Mouse (Mus musculus) heart, adult 2 months (tissue): ENCODE results near the gene Fam25c. TPM values are rescaled to one million over a fixed set of nuclear protein-coding genes. Genes with fewer than 3 reads are reported as not detected.
A peak's percentile ranks its signal among the peaks of the same experiment; 100 is the strongest.
"Not testable (repeated sequence)": the region's sequence is repeated elsewhere in the genome, so short reads cannot be mapped to it uniquely, and the experiment has no call there.

ENCODE experiments used
- DNase-seq, 2 experiments: peaks; one replicate each; pipeline ENCODE4 v3.0.0; 2021
- H3K27ac ChIP-seq: fragments of 200-600 bp; 2 replicates; pipeline ENCODE4 v1.8.1; 2022
- H3K27me3 ChIP-seq: fragments of 200-500 bp; 2 replicates; pipeline ENCODE4 v1.6.1; 2012; ENCODE audit warnings: mild to moderate bottlenecking, low read length, inconsistent platforms, mixed read lengths; ENCODE audit not compliant: control insufficient read depth, insufficient read depth
- H3K36me3 ChIP-seq: fragments of 200-500 bp; 2 replicates; pipeline ENCODE4 v1.6.1; 2012; ENCODE audit warnings: low read length, inconsistent platforms; ENCODE audit not compliant: control insufficient read depth, insufficient read depth
- H3K4me1 ChIP-seq: fragments of 200-500 bp; 2 replicates; pipeline ENCODE4 v1.6.1; 2011; ENCODE audit warnings: low read length; ENCODE audit not compliant: control insufficient read depth, insufficient read depth
- H3K4me3 ChIP-seq: fragments of 200-600 bp; 2 replicates; pipeline ENCODE4 v1.8.1; 2022
- H3K79me2 ChIP-seq: fragments of 200-500 bp; replicated peaks from 2 replicates; pipeline ENCODE4 v1.6.1; 2012; ENCODE audit warnings: mild to moderate bottlenecking, inconsistent platforms, low read length, moderate library complexity, mixed read lengths; ENCODE audit not compliant: control insufficient read depth, insufficient read depth
- H3K9ac ChIP-seq: fragments of 200-500 bp; 2 replicates; pipeline ENCODE4 v1.6.1; 2012; ENCODE audit warnings: low read depth, mild to moderate bottlenecking, control low read depth, inconsistent platforms, low read length, mixed read lengths
- CTCF ChIP-seq: fragments of 200-600 bp; IDR thresholded peaks from 2 replicates; pipeline ENCODE4 v1.8.1; 2022; ENCODE audit warnings: antibody characterized with exemption, mild to moderate bottlenecking, moderate library complexity
- EP300 ChIP-seq: fragments of 200-500 bp; IDR thresholded peaks from 2 replicates; pipeline ENCODE4 v1.6.1; 2011; ENCODE audit warnings: low read depth, low read length, control low read depth; ENCODE audit not compliant: insufficient read depth
- POLR2A ChIP-seq: fragments of 200-500 bp; IDR thresholded peaks from 2 replicates; pipeline ENCODE4 v1.6.1; 2011; ENCODE audit warnings: mild to moderate bottlenecking, low read depth, low read length, control low read depth; ENCODE audit not compliant: insufficient read depth
- WGBS: fragments of 180-500 bp; shearing (Covaris S2); methylation state at CpG from one replicate; pipeline ENCODE4 v1.1.7; 2018; 5-methylcytosine and 5-hydroxymethylcytosine counted together
- intact Hi-C: fragments of 180-260 bp; cut with DNase I; formaldehyde crosslinking; loops from one replicate; pipeline ENCODE4 v1.15.1; 2025
- polyA plus RNA-seq: library from polyadenylated mRNA; depleted of rRNA; stranded (reverse); fragments of >200 nt; gene quantifications from 2 replicates; pipeline ENCODE4 v1.2.3, GENCODE M21; 2012
- total RNA-seq, 2 experiments: library from RNA; stranded (reverse); gene quantifications; 2 replicates each; pipeline ENCODE4 v1.2.3; 2021

Fam25c gene
- total and polyA plus RNA-seq, 3 experiments: not detected

DNA sequence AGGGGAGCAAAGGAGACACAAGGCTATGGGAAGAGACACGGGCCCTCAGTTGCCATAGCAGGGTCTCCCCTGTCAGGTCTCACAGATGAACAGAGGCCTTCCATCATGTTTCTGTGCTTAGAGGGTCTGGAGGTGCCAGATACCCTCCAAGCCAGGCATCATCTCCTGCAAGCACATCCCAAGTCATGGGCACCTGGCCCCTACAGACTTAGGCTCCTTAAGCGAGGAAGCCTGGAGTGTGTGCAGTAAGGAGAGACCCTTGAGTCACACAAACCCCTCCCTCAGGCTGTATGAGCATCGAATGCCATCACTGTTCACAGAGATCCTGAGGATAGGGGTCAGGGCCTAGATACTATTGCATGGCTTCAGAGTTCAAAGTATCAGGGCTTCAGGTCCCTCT lies 15.7 kb upstream of the Fam25c start:
- intact Hi-C loops: loop anchor here (5.0 kb wide), 1 partner anchor 196 kb away; no protein-coding TSS in a partner anchor
- Histone ChIP-seq H3K4me3 (no peak overlapping the region), H3K4me1 (peaks cover 1% of the 10 kb centered on the region; the same call in 1 of the 2 replicates), H3K9ac (no peak overlapping the region), H3K36me3 (no peaks in the 10 kb centered on the region), H3K27me3 (no peaks in the 10 kb centered on the region), H3K79me2 (no peaks in the 10 kb centered on the region), H3K27ac (no peak overlapping the region)
- WGBS: 87% methylated on average over 3 of the region's 3 CpGs
- TF ChIP-seq EP300: no peak
- no peak for TF ChIP-seq CTCF
- TF ChIP-seq POLR2A: no peak
- DNase-seq: no peak

DNA sequence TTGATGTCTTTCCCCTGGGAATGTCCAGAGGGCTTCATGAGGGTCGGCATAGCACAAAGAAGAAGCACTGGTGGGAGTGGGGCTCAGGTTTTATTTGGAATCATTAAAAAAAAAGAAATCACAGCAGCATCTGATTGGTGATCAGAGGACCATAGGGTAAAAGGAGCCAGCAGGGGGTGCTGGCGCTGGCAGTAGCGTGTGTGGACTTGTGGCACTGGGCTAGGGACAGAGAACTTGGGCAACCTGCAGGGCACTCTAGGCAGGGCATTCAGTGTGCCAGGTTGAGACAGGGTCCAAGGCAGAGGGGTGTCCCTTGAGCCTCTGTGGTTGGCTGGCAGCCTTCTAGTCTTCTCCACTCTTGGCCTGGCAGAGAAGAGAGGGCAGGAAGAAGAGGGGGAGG lies 15.0 kb upstream of the Fam25c start:
- no peak for TF ChIP-seq POLR2A
- peak; percentile 47 for TF ChIP-seq CTCF
- no peak for TF ChIP-seq EP300
- intact Hi-C loops: loop anchor here (5.0 kb wide), 1 partner anchor 197 kb away; no protein-coding TSS in a partner anchor
- Histone ChIP-seq H3K4me1 (peaks cover 1% of the 10 kb centered on the region; the same call in 1 of the 2 replicates), H3K27ac (no peak overlapping the region), H3K4me3 (no peak overlapping the region), H3K36me3 (no peaks in the 10 kb centered on the region), H3K27me3 (no peaks in the 10 kb centered on the region), H3K9ac (no peak overlapping the region), H3K79me2 (no peaks in the 10 kb centered on the region)
- DNase-seq: no peak
- 73% methylated on average over 3 of the region's 3 CpGs for WGBS

DNA sequence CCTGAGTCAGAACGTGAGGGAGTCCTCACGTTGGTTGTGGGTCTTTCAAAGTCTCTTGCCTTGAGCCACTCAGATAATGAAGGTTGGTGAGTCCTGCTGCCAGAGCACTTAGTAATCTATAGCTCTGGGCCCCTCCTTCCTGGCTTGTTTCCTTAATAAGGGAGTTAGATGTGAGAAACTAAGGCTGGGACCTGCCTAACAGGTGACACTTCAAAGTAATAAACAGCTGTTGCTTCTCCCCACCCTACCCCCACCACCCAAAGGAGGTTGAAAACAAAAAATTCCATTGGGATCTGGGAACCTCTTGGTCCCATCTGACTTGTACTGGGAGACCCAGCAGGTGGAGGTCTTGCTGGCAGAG lies 9.9 kb upstream of the Fam25c start:
- no peak overlapping the region for H3K27ac ChIP-seq
- WGBS: 92% methylated on average over 2 of the region's 2 CpGs
- no peaks in the 10 kb centered on the region for H3K27me3 ChIP-seq
- H3K4me1 ChIP-seq: peaks cover 5% of the 10 kb centered on the region
- H3K79me2 ChIP-seq: no peaks in the 10 kb centered on the region
- H3K9ac ChIP-seq: no peak overlapping the region
- no peak for TF ChIP-seq POLR2A
- no peak for TF ChIP-seq CTCF
- TF ChIP-seq EP300: no peak
- DNase-seq: no peak
- no peak overlapping the region for H3K4me3 ChIP-seq
- no peaks in the 10 kb centered on the region for H3K36me3 ChIP-seq
- intact Hi-C loops: no loop called here

DNA sequence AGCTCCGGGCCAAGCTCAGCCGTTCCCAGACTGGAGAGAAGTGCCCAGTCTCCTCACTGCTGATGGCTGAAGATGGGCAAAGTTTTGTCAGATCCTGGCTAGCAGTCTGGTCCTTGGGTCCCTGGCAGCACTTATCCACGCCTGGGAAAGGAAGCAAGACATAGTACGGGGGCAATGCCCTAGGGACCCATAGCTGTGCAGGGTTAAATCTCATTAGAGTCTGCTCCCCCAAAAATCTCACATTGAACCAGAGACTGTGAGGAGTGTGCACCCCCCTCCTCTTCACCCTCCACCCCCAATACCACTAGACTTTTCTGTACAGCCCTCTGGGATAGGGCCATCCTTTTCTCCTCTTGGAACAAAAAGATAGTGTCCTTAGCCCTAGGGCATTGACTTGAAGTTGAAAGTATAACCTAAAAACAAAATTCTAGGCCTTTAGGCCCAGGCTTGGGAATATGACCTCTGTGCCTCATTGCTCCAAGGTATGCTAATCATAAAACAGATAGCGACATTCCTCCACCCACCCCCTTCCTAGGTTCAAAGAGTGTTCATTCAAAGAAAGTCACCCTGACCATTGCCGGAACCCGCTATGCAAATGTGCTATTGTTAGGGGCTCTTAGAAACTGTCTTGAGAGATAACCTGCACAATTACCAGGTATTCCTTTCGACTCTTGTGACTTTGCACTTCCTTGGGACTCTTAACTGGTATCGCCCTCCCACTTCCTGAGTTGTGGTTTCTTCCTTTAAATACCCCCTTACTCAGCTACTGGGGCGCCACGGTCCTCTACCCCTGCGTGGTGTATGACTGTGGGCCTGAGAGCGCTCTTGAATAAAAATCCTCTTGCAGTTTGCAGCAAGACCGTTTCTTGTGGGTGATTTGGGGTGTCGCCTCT lies 9.3 kb upstream of the Fam25c start:
- H3K27me3 ChIP-seq, DNase-seq, H3K4me1 ChIP-seq, intact Hi-C loops, H3K36me3 ChIP-seq, H3K79me2 ChIP-seq: not testable (repeated sequence)
- Histone ChIP-seq H3K27ac (peak overlapping the region; percentile 87), H3K4me3 (peak overlapping the region; percentile 62), H3K9ac (peak overlapping the region; percentile 55)
- 83% methylated on average over 15 of the region's 15 CpGs for WGBS

DNA sequence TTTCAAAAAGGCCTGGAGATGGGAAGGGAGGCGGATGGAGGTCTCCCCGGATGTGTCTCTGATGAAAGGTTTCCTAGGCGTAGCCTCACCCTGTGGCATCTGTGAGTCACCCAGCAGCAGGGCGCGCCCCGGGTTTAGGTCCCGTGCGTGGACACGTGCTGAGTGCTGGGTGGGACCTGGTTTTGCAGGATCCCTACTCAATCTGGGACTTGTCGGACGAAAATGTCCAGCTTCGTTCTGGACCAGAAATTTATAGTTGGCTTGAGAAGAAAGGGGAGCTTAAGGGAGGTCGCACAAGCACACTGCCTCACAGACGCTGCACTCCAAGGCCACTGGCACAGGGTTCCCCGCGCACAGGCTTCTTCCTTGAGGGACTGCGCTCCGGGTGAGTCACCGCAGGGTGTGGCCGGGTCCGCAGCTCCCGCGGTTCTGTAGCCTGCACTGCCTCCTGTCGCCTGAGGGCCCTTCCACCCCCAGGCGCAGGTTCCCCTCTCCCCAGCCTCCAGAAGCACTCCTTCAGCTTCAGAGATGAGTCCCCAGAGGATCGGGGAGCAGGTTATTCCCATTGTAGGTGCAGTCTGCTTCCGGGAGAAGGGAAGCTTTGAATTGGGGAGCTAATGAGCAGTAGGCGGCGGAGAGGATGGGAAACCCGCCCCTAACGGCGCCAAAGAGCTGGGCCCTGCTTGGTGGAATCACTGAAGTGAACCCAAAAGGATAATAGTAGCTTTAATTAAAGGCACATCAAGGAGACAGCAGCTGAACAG lies 8.4 kb upstream of the Fam25c start:
- peak overlapping the region; percentile 55 for H3K9ac ChIP-seq
- H3K27ac ChIP-seq: peak overlapping the region; percentile 87
- H3K4me1 ChIP-seq: peaks cover 5% of the 10 kb centered on the region
- peak; percentile 84 to 86 for DNase-seq
- no peaks in the 10 kb centered on the region for H3K36me3 ChIP-seq
- intact Hi-C loops: loop anchor here (1.0 to 2.0 kb wide), 2 partner anchors 53 to 90 kb away; partner anchors contain the start of genes Glud1 and Shld2
- no peaks in the 10 kb centered on the region for H3K79me2 ChIP-seq
- H3K4me3 ChIP-seq: peak overlapping the region; percentile 62
- no peaks in the 10 kb centered on the region for H3K27me3 ChIP-seq
- WGBS: 2% methylated on average over 32 of the region's 32 CpGs
- peak; percentile 75 for TF ChIP-seq CTCF
- TF ChIP-seq POLR2A: peak; percentile 72
- TF ChIP-seq EP300: peak; percentile 39; the same call in 1 of the 2 replicates
